Mouse (Mus musculus): ENCODE results near the gene Src.
A peak's percentile ranks its signal among the peaks of the same experiment; 100 is the strongest.

Src gene

GRCm38 (mm10) chr2:157441363-157441762 is 23.1 kb downstream of the Src start:
- no peak for DNase-seq (ENCODE audit: low read depth)

GRCm38 (mm10) chr2:157447297-157448158 is 29.3 kb downstream of the Src start:
- peak; percentile 54 for DNase-seq (ENCODE audit: low read depth)

- DNase-seq (ENCODE audit: low read depth): no peak
These were observed 30.1 kb downstream of the Src start for GRCm38 (mm10) chr2:157448356-157448755.

GRCm38 (mm10) chr2:157450905-157451304 is 32.7 kb downstream of the Src start:
- no peak for DNase-seq (ENCODE audit: low read depth)

GRCm38 (mm10) chr2:157451372-157452040 is 33.3 kb downstream of the Src start:
- no peak for DNase-seq (ENCODE audit: low read depth)

- peak; percentile 86 for DNase-seq (ENCODE audit: low read depth)
These were observed 39.0 kb downstream of the Src start for GRCm38 (mm10) chr2:157457100-157457806.

GRCm38 (mm10) chr2:157458472-157458871 is 40.2 kb downstream of the Src start:
- DNase-seq (ENCODE audit: low read depth): no peak

- DNase-seq (ENCODE audit: low read depth): no peak
These were observed 41.5 kb downstream of the Src start for GRCm38 (mm10) chr2:157459736-157460135.

- no peak for DNase-seq (ENCODE audit: low read depth)
These were observed 44.8 kb downstream of the Src start for GRCm38 (mm10) chr2:157462776-157463710.

GRCm38 (mm10) chr2:157463887-157464745 is 45.9 kb downstream of the Src start:
- no peak for DNase-seq (ENCODE audit: low read depth)

GRCm38 (mm10) chr2:157464746-157465126 is 46.5 kb downstream of the Src start:
- DNase-seq (ENCODE audit: low read depth): no peak

- DNase-seq (ENCODE audit: low read depth): no peak
These were observed 48.6 kb downstream of the Src start for GRCm38 (mm10) chr2:157466836-157467235.

- no peak for DNase-seq (ENCODE audit: low read depth)
These were observed 50.0 kb downstream of the Src start for GRCm38 (mm10) chr2:157468130-157468796.

GRCm38 (mm10) chr2:157471292-157471691 is 53.0 kb downstream of the Src start:
- DNase-seq (ENCODE audit: low read depth): no peak

GRCm38 (mm10) chr2:157471737-157472136 is 53.5 kb downstream of the Src start:
- no peak for DNase-seq (ENCODE audit: low read depth)

- no peak for DNase-seq (ENCODE audit: low read depth)
These were observed 54.2 kb downstream of the Src start for GRCm38 (mm10) chr2:157472469-157472868.

- DNase-seq (ENCODE audit: low read depth): no peak
These were observed 56.1 kb downstream of the Src start for GRCm38 (mm10) chr2:157474269-157474729.

- no peak for DNase-seq (ENCODE audit: low read depth)
These were observed 57.5 kb downstream of the Src start for GRCm38 (mm10) chr2:157475437-157476379.

- no peak for DNase-seq (ENCODE audit: low read depth)
These were observed 60.4 kb downstream of the Src start for GRCm38 (mm10) chr2:157478651-157479050.

Data from fibroblast of lung, adult 2 months (primary cell).